Mouse (Mus musculus): ENCODE data around the gene Enpp1.

DNA sequence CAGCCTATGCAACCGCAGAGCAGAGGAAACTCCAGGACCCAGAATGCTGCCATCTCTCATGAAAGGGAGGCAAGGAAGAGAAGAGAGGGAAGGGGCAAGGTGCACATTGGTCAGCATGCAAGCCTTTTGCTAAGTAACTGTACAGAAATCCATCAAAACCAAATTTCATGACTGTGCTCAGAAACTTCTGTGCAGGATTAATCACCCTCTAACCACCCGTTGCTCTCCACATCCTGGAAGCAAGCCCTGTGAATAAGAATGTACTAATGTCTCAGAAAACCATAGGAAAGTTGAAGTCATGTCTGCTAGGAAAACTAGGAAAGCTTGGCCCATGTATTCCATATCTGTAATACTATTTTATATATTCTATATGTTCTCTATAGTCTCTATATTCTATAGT lies 27.2 kb upstream of the Enpp1 start:
- no peak for TF ChIP-seq CTCF (IDR thresholded peaks at IDR 0.05; ENCODE audit: borderline replicate concordance, control insufficient read depth, extremely low read depth, insufficient read depth, low read length, poor library complexity)
- TF ChIP-seq POLR2A (IDR thresholded peaks at IDR 0.05; ENCODE audit: control insufficient read depth, extremely low read depth, insufficient read depth, low read length, poor library complexity) = no peak
